Mouse (Mus musculus): Measurements from ENCODE around the gene Ccr4.

The Ccr4 gene

DNA sequence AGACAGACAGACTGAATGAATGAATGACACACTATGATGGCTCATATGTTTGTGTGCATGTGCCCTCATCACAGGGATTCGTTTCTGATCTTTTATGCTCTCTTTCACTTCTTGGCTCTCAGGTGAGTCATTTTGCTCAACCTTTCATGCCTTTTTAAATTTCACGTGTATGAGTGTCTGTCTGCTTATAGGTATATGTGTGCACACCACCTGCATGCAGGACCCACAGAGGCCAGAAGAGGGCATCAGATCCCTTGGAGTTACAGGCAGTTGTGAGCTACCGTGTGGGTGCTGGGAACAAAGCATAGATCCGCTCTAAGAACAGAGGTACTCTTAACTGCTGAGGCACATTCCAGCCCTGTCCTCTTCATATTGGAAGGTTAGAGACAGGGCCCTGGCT, 36.0 kb downstream of the Ccr4 start:
- no peak for DNase-seq (ENCODE audit: low spot score)

DNA sequence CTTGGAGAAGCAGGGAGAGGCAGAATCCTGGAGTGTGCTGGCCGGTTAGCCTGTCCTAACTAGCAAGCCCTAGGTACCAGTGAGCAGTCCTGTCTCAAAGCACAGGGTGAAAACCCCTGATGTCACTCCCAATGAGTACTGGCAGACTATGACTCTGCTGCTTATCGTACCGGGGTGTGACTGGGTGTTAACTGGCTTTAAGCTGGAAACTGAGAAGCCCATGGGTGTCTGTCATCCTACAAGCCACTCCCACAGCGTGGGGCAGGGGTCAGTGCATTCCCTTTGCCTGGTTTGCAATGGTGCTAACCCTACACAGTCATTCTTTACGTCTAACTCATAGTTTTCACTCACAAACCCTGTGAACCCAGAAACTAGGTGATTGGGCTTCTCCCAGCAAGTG, 36.5 kb downstream of the Ccr4 start:
- DNase-seq (ENCODE audit: low spot score), result no peak

- no peak for DNase-seq (ENCODE audit: low spot score)
Measured at GRCm38 (mm10) chr9:114466871-114467270, 37.8 kb downstream of the Ccr4 start.

DNA sequence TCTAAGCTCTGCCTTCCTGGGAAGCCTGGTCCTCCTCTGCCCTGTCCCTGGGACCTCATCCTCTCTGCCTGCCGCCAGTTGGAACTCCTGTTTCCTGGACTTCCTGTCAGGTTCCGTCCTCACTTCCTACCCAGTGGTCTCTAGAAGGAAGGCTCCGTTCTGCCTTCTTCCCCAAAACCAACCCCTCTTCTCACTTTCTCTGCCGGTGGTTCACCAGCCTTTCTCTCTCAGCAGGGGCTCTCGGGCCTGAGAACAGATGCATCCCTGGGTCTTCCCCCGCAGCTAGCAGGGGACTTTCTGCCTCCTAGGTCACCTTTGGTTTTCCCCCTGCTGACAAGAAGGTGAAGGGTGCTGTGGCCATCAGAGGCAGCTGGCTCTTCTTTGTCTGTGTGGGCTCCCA, 39.3 kb downstream of the Ccr4 start:
- DNase-seq (ENCODE audit: low spot score), result no peak

DNA sequence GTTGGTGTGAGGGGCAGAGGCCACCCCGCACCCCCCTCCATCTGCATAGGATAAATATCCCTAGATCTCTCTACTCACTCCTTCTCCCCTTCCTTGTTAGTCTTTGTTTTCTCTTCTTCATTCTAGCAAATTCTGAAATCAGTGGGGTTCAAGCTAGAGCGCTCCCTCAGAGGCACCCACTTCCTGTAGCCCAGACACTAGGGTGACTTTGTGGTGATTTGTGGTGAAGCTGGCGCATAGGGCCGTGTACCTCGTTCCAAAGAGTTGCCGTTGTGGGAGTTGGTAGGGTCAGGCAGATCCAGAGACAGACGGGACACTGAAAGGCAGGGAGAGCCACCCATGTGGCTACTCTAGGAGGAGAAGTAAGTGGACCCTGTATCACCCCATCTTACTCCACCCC, 42.1 kb downstream of the Ccr4 start:
- DNase-seq (ENCODE audit: low spot score), result no peak

DNA sequence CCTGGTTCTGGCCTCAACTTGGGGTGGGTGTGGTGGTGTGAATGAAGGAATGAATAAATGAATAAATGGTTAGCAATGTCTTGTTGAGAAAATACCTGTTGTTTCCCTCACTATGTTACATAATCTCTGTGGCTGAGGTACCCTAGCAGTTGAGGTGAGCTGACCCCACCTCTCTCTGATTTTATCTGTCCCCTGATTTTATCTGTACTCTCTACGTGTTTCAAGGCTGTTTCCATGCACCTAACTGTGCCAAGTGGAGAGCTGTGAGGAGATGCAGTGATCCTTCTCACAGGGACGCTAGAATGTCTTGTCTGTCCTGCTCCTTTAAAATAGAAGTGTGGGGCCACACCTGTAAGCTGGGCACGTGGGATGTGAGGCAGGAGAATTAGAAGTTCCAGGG, 46.3 kb downstream of the Ccr4 start:
- DNase-seq (ENCODE audit: low spot score), result no peak

- no peak for DNase-seq (ENCODE audit: low spot score)
Measured at GRCm38 (mm10) chr9:114455420-114455819, 49.3 kb downstream of the Ccr4 start.

- DNase-seq (ENCODE audit: low spot score), result no peak
Measured at GRCm38 (mm10) chr9:114452418-114452817, 52.3 kb downstream of the Ccr4 start.

DNA sequence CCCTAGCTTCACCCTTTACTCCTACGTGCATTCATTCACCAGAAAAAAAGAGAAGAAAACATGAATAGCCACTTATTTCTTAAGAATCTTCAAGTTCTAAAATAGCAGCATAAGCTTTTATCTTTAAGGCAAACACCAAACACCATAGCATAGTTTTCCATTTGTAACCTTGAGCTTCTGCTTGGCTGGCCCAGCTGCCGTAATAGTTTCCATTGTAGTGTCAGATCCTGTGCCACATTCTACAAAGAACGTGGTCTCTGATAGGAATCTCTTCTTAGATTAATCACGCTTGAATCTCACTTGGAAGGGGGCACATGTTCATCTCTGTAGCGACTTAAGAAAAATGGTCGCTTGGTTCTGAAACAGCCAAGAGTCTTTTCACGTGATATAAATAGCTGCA, 53.1 kb downstream of the Ccr4 start:
- no peak for DNase-seq (ENCODE audit: low spot score)

DNA sequence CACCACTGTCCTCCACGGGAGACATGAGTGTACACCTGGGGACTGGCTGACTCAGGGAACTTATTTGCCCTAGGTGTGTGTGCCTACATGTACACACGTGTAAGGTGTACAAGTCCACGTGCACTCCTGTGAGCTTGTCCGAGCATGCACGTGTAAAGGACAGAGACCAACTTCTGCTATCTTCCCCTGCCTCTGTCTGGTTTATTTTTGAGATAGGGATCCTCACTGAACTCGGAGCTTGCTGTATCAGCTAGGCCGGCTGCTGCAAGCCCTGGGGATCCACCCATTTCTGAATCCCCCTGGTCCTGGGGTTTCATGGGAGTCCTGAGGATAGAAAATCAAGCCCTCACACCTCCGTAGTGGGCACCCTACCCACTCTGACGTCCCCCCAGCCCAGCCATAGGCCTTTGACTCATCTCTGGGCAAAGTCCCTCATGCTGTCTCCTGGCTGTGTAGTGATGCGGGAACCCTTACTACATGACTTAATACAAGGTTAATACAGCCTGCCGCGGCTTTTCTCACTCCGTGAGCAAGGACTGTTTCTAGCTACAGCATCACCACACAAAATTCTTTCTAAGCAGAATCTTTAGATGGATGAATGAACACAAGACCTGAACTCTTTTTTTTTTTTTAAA, 55.5 kb downstream of the Ccr4 start:
- DNase-seq (ENCODE audit: low spot score), result no peak

DNA sequence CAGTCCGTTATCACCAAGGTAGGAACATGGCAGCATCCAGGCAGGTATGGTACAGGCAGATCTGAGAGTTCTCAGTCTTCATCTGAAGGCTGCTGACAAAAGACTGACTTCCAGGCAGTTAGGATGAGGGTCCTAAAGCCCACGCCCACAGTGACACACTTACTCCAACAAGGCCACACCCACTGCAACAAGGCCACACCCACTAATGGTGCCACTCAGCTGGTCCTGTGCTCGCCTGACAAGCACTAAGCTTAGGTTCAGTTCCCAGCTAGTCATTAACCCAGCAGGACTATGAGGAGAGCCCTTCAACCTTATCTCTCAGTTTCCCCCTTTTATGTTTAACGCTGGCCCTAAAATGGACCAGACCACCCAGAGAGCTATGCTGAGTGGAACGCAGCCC, 56.0 kb downstream of the Ccr4 start:
- DNase-seq (ENCODE audit: low spot score), result no peak

DNA sequence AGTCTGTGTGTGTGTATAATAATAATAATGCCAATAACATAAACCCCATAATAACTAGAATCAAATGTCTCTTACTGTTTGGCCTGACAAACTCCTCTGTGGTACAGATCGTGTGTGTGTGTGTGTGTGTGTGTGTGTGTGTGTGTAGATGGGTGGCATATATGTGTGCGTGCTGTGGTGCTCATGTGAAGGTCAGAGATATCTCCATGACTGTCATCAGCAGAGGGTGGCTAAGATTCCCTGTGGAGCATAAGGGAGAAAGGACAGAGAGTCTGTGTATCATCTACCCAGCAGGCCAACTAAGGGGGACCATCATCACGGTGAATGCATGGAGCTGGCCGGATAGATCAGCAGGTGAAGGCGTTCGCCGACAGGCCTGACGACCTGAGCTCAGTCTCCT, 57.8 kb downstream of the Ccr4 start:
- no peak for DNase-seq (ENCODE audit: low spot score)

- DNase-seq (ENCODE audit: low spot score), result no peak
Measured at GRCm38 (mm10) chr9:114443351-114443750, 61.4 kb downstream of the Ccr4 start.

DNA sequence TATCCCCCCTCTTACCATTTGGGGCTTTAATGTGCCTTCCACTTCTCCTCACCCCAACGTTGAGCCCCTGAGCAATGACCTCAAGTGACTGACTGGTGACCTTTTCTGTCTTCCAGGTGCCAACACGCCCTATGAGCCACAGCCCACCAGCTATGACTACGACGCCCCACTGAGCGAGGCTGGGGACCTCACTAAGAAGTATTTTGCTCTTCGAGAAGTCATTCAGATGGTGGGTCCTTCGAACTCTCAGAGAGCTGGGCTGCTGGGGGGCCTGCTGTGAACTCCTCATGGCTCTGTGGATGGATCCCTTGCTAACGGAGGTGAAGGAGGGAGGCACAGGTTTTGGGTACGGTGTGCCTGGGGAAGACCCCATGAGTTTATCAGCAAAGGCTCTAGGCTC, 61.8 kb downstream of the Ccr4 start:
- DNase-seq (ENCODE audit: low spot score), result no peak

DNA sequence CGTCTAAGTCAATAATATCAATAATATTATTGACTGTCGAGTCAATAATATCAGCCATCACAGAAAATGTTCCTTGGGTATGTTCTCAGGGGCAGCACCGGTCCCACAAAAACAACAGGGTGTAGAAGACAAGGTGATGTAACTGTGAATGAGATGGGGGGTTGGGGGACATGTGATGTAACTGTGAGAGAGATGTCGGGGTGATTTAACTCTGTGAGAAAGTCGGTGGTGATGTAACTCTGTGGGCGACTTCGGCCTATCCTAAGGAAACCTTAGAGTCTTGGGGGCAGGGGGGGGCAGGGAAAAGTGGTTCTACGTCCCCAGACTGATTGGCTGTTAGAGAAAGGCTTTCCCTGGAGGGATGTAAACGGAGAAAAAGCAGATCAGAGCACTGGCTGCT, 62.5 kb downstream of the Ccr4 start:
- DNase-seq (ENCODE audit: low spot score), result no peak

DNA sequence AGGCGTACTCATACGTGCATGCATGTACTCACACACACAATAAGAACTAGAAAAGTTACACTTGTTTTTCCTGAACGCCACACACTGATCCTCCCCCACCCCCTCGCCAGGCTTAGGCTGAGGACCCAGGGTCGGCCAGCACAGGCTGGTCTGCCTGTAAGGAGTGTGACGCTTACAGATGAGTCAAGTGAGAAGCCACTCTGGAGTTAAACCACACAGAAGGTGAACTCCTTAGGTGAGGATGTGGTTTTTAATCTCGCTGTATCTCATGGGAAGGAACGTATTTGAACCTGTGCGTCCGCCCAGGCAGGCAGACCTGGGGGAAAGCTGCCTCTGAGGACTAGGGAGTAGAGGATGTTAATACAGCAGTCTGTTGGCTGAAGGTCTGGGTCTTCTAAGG, 64.2 kb downstream of the Ccr4 start:
- DNase-seq (ENCODE audit: low spot score), result no peak

Measured in urinary bladder, postnatal 25 days (tissue).